Mouse (Mus musculus): ENCODE measurements around the gene Zfp580.
A peak's percentile ranks its signal among the peaks of the same experiment; 100 is the strongest.

- TF ChIP-seq CTCF (IDR thresholded peaks at IDR 0.05; ENCODE audit: insufficient read depth, low read depth, low read length) (no peak), POLR2A (IDR thresholded peaks at IDR 0.05; ENCODE audit: insufficient read depth, low read depth, low read length) (peak; percentile 70)
Measured at GRCm38 (mm10) chr7:5051193-5052192, at the start of gene Zfp580.

Measured in olfactory bulb, adult 2 months (tissue).